Mouse (Mus musculus): ENCODE measurements around the gene Jarid2.

DNA sequence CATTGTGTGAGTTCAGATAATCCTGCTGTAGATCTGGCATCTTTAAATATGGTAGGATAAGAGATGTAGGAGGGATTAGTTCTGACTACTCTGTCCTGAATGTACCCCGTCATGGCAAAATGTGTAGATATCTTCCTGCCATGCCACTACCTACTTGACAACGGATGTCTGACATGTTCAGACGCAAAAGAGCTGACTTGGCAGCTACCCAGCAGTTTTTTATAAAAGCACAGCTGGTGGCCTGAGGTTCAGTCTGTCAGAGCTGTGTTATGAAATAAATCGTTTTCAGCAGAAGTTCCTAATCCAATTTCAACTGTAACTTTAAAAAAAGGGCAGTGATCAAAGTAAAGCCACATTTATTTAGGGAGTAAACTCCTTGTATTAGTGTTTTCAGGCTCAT is 90.1 kb downstream of the Jarid2 start:
- no peak for TF ChIP-seq POLR2A (IDR thresholded peaks at IDR 0.05; ENCODE audit: insufficient read length, low read depth)
- no peak for TF ChIP-seq REST (IDR thresholded peaks at IDR 0.05; ENCODE audit: insufficient read depth, insufficient read length)
- TF ChIP-seq TCF12 (IDR thresholded peaks at IDR 0.05; ENCODE audit: insufficient read depth, poor library complexity, severe bottlenecking): no peak
- TF ChIP-seq E2F4 (IDR thresholded peaks at IDR 0.05; ENCODE audit: insufficient read depth): no peak
- TF ChIP-seq MYOD1 (IDR thresholded peaks at IDR 0.05; ENCODE audit: control insufficient read depth in 1 of 3, insufficient read length in 2 of 3, low read depth in 2 of 3): peak in 2 of 3 experiments; percentile 12 to 14
